Mouse (Mus musculus) MEL (cell line): Measurements from ENCODE around the gene Tubg2.

ENCODE experiments used
- GATA1 ChIP-seq: IDR thresholded peaks from 2 replicates; pipeline ENCODE4 v1.6.1; 2011; ENCODE audit warnings: low read depth, low read length, improper control_type of control experiment
- JUND ChIP-seq: IDR thresholded peaks from 2 replicates; pipeline ENCODE4 v1.6.1; 2011; ENCODE audit warnings: low read depth, mild to moderate bottlenecking, improper control_type of control experiment, low read length
- MEF2A ChIP-seq: IDR thresholded peaks from 2 replicates; pipeline ENCODE4 v1.6.1; 2014; ENCODE audit warnings: low read depth, mild to moderate bottlenecking, inconsistent platforms, low read length, improper control_type of control experiment; ENCODE audit not compliant: poor library complexity, insufficient replicate concordance, severe bottlenecking; ENCODE audit errors: extremely low read depth
- POLR2A ChIP-seq, 2 experiments: IDR thresholded peaks; 2 replicates each; pipeline ENCODE4 v1.6.1; 2011 to 2012; ENCODE audit warnings: low read length in 2 of 2, mild to moderate bottlenecking in 2 of 2, control low read depth in 1 of 2, improper control_type of control experiment in 1 of 2, low read depth in 1 of 2, moderate library complexity in 1 of 2; ENCODE audit not compliant: control insufficient read depth in 1 of 2, insufficient read depth in 1 of 2, poor library complexity in 1 of 2
- POLR2AphosphoS5 ChIP-seq: IDR thresholded peaks from 2 replicates; pipeline ENCODE4 v1.6.1; 2012; ENCODE audit warnings: low read depth, borderline replicate concordance, mild to moderate bottlenecking, inconsistent platforms, low read length, moderate library complexity, mixed read lengths
- ZMIZ1 ChIP-seq: IDR thresholded peaks from 2 replicates; pipeline ENCODE4 v1.6.1; 2012; ENCODE audit warnings: low read depth, mild to moderate bottlenecking, inconsistent platforms, low read length, improper control_type of control experiment, moderate library complexity

DNA sequence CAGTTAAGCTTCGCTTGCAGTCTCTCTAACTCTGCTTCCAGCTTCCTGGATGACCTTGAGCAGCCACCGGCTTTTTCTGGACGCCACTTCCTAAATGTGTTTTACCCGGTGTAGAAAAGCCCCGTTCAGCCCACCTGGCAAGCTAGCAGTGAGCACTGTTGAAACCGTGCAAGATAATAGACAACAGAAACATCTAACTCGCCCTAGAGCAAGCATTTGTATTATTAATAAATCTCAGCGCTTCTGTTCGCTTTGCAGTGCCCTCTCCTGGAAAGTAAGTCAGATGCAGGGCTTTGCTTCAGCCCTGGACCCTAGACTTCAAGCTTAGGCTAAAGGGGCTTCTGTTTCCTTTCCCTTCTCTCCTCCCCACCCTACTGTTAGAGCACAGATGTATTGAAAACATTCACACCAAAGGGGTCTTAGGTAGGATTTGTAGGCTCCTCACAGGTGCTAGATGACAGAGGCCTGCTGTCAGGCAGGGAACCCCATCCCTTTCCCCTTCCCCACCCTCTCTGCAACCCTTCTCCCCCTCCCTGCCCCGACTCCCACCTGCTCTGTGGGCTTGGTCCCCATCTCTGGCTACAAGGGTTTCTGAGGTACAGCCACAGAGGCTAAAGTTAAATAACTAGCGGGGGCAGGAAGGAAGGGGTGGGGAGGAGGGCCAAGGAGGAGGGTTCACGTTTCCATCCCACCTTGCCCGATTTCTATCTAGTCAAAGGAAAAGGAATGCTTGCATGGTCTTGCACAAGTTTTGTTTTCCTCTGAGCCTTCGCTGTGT lies 19.3 kb downstream of the Tubg2 start, which contains the start of gene Ccr10:
- TF ChIP-seq ZMIZ1 (no peak), MEF2A (no peak), POLR2A (IDR thresholded peaks at IDR 0.05; ENCODE audit: control insufficient read depth in 1 of 2, insufficient read depth in 1 of 2, low read depth in 1 of 2, low read length in 2 of 2, poor library complexity in 1 of 2) (no peak), GATA1 (no peak), JUND (no peak), POLR2AphosphoS5 (no peak)
